Mouse (Mus musculus) thymus, adult 2 months (tissue): Measurements from ENCODE around the gene Tsnaxip1. TPM values are rescaled to one million over a fixed set of nuclear protein-coding genes. Genes with fewer than 3 reads are reported as not detected.

ENCODE experiments used
- DNase-seq: peaks from one replicate; pipeline ENCODE4 v3.0.0; 2021
- H3K27ac ChIP-seq: fragments of 200-500 bp; 2 replicates; pipeline ENCODE4 v1.5.1; 2012; ENCODE audit warnings: low read length, control low read depth; ENCODE audit not compliant: control insufficient read depth, insufficient read depth
- H3K27me3 ChIP-seq: fragments of 200-500 bp; 2 replicates; pipeline ENCODE4 v1.6.1; 2012; ENCODE audit warnings: mild to moderate bottlenecking, low read length, moderate library complexity, mixed read lengths; ENCODE audit not compliant: control insufficient read depth, insufficient read depth
- H3K36me3 ChIP-seq: fragments of 200-500 bp; 2 replicates; pipeline ENCODE4 v1.6.1; 2012; ENCODE audit warnings: mild to moderate bottlenecking, low read length, moderate library complexity; ENCODE audit not compliant: control insufficient read depth, insufficient read depth
- H3K4me1 ChIP-seq: fragments of 200-500 bp; replicated peaks from 2 replicates; pipeline ENCODE4 v1.6.1; 2012; ENCODE audit warnings: low read length; ENCODE audit not compliant: control insufficient read depth, insufficient read depth
- H3K4me3 ChIP-seq: fragments of 200-500 bp; 2 replicates; pipeline ENCODE4 v1.5.1; 2012; ENCODE audit warnings: mild to moderate bottlenecking, low read length, control low read depth, moderate library complexity; ENCODE audit not compliant: control insufficient read depth, insufficient read depth
- CTCF ChIP-seq: fragments of 200-500 bp; IDR thresholded peaks from 2 replicates; pipeline ENCODE4 v1.5.1; 2012; ENCODE audit warnings: mild to moderate bottlenecking, control low read depth, low read length, moderate library complexity, borderline replicate concordance; ENCODE audit not compliant: control insufficient read depth, poor library complexity, insufficient read depth; ENCODE audit errors: extremely low read depth
- POLR2A ChIP-seq: fragments of 200-500 bp; IDR thresholded peaks from 2 replicates; pipeline ENCODE4 v1.6.1; 2012; ENCODE audit warnings: mild to moderate bottlenecking, low read length, control low read depth, moderate library complexity; ENCODE audit not compliant: control insufficient read depth, poor library complexity, insufficient read depth; ENCODE audit errors: extremely low read depth
- WGBS: fragments of 180-500 bp; shearing (Covaris S2); methylation state at CpG from one replicate; pipeline ENCODE4 v1.1.7; 2018; 5-methylcytosine and 5-hydroxymethylcytosine counted together
- polyA plus RNA-seq: library from polyadenylated mRNA; depleted of rRNA; stranded (reverse); fragments of >200 nt; gene quantifications from 2 replicates; pipeline ENCODE4 v1.2.3, GENCODE M21; 2012

Gene Tsnaxip1
- polyA plus RNA-seq, 1 experiment: 0.05 TPM

DNA sequence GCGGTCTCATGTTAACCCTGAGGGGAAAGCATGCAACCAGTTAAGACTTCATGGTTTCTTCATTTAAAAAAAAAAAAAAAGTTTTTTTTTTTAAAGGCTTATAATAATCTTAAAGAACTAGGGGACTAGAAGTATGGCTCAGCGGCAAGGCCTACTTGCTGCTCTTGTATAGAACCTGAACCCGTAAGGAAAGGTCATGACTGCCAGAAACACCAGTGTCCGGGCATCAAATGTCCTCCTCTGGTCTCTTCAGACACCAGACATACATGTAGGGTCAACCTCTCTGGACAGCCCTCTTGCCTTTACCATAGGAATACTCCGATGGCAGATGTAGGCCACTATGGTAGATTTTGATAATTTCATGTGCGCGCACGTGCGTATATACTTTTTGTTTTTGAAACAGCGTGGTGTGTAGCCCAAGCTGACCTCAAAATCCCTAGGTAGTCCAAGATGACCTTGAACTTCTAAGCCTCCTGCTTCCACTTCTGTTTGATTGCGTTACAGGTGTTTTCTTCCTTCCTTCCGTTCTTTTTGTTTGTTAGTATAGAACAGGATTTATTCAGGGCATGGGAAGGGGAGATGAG lies 24.7 kb downstream of the Tsnaxip1 start:
- 86% methylated on average over 12 of the region's 12 CpGs for WGBS

DNA sequence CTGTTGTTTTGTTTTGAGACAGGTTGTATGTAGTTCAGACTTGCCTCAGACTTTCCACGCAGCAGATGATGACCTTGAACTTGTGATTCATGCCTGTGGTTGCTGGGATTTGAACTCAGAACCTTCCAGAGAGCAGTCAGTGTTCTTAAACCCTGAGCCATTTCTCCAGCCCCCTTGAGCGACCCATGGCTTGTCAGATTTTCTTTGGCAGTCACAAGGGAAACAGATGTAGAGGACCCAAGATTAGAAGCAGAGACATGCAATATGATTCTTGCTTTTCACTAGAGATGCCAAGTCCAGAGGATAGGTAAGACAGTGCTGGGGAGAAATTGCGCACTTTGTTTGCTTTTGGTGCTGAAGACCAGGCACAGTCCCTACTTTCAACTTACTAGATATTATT lies 25.6 kb downstream of the Tsnaxip1 start, which contains the start of gene Cenpt:
Gene Cenpt, minus strand, starts transcription at position 101 of the 400 bp plus-strand sequence.
- peaks cover 18% of the 10 kb centered on the region for H3K4me1 ChIP-seq

More for the DNA sequence above, 24.7 kb downstream of the Tsnaxip1 start:
- H3K36me3 ChIP-seq: peaks cover 7% of the 10 kb centered on the region
- H3K4me3 ChIP-seq: no peak overlapping the region
- H3K27ac ChIP-seq: no peak overlapping the region
- TF ChIP-seq CTCF (no peak), POLR2A (no peak)
- DNase-seq: peak; percentile 16
- H3K27me3 ChIP-seq: no peaks in the 10 kb centered on the region
- peaks cover 18% of the 10 kb centered on the region for H3K4me1 ChIP-seq

DNA sequence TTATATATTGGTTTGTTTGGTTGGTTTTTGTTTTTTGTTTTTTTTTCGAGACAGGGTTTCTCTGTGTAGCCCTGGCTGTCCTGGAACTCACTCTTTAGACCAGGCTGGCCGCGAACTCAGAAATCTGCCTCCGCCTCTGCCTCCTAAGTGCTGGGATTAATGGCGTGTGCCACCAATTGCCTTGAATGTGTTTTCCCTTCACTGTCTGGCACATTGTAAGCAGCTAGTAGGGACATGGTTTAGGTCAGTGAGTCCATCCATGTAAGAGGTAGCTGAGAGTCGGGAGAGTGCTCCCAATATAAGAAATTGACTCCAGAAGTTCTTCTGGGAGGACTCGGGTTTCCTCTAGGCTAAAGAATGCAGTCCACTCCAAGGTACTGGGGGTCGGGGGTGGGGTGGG lies 26.8 kb downstream of the Tsnaxip1 start:
- Histone ChIP-seq H3K27me3 (no peaks in the 10 kb centered on the region), H3K27ac (no peak overlapping the region), H3K4me3 (no peak overlapping the region), H3K36me3 (no peaks in the 10 kb centered on the region), H3K4me1 (peaks cover 18% of the 10 kb centered on the region)
- TF ChIP-seq POLR2A: no peak
- TF ChIP-seq CTCF: no peak
- 41% methylated on average over 8 of the region's 8 CpGs for WGBS
- no peak for DNase-seq

More for the DNA sequence above, 25.6 kb downstream of the Tsnaxip1 start, which contains the start of gene Cenpt:
- DNase-seq: no peak
- H3K36me3 ChIP-seq: peaks cover 5% of the 10 kb centered on the region
- H3K27ac ChIP-seq: no peak within 1 kb of the TSS
- H3K27me3 ChIP-seq: no peaks in the 10 kb centered on the region
- H3K4me3 ChIP-seq: no peak within 1 kb of the TSS
- TF ChIP-seq POLR2A (no peak), CTCF (no peak)
- 96% methylated on average over 3 of the region's 3 CpGs for WGBS

DNA sequence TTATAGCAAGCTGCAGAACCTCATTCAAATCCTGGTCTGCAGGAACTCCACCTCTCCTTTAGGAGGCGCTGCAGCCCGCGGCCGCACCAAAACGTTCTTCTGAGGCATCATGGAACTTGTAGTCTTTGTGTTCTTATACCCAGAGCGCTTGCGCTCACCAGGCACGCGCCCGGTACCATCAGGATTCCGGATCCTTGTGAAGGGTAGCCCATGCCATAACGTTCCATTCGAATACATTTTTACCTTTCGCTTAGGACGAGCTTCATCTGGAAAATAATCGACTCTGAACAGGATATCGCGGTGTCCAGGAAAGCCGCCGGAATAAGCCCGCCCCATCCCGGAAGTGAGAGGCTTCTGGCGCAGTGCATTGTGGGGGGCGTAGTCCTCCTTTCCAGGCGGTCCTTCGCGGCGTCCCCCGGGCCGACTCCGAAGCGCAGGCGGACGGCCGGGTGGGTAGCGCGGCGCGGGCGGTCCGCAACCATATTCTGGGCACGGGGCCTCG lies 27.2 kb downstream of the Tsnaxip1 start, which contains the start of gene Thap11:
Gene Thap11, plus strand, starts transcription at position 418 of the 502 bp plus-strand sequence.
- peak; percentile 96 for DNase-seq
- Histone ChIP-seq H3K4me3 (peak within 1 kb of the TSS; percentile 73), H3K27me3 (no peaks in the 10 kb centered on the region), H3K27ac (peak within 1 kb of the TSS; percentile 50; the same call in 1 of the 2 replicates), H3K4me1 (peaks cover 18% of the 10 kb centered on the region), H3K36me3 (no peaks in the 10 kb centered on the region)
- under 1% methylated on average over 43 of the region's 43 CpGs for WGBS
- TF ChIP-seq CTCF (peak; percentile 77; the same call in 1 of the 2 replicates), POLR2A (peak; percentile 61; the same call in 1 of the 2 replicates)

DNA sequence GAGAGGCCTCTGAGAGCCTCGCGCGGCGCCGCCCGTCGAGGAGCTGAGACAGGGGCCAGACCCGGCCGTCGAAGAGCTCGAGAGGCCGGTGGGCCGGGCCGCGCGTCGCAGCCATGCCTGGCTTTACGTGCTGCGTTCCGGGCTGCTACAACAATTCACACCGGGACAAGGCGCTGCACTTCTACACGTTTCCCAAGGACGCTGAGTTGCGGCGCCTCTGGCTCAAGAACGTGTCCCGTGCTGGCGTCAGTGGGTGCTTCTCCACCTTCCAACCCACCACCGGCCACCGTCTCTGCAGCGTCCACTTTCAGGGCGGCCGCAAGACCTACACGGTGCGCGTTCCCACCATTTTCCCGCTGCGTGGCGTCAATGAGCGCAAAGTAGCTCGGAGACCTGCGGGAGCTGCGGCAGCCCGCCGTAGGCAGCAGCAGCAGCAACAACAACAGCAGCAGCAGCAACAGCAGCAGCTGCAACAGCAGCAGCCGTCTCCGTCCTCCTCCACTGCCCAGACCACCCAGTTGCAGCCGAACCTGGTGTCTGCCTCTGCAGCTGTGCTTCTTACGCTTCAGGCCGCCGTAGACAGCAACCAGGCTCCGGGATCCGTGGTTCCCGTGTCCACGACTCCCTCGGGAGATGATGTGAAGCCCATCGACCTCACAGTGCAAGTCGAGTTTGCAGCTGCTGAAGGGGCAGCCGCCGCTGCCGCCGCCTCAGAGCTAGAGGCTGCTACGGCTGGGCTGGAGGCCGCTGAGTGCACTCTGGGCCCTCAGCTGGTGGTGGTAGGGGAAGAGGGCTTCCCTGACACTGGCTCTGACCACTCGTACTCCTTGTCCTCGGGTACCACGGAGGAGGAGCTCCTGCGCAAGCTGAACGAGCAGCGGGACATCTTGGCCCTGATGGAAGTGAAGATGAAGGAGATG lies 28.0 kb downstream of the Tsnaxip1 start:
- H3K27me3 ChIP-seq: no peaks in the 10 kb centered on the region
- TF ChIP-seq POLR2A: no peak
- no peak for TF ChIP-seq CTCF
- H3K27ac ChIP-seq: peak overlapping the region; percentile 7; the same call in 1 of the 2 replicates
- peak overlapping the region; percentile 73 for H3K4me3 ChIP-seq
- peak; percentile 49 for DNase-seq
- peaks cover 15% of the 10 kb centered on the region for H3K4me1 ChIP-seq
- no peaks in the 10 kb centered on the region for H3K36me3 ChIP-seq
- WGBS: under 1% methylated on average over 71 of the region's 71 CpGs
